Mouse (Mus musculus) kidney, postnatal 0 days (tissue): ENCODE measurements around the gene Ap1b1. TPM values are rescaled to one million over a fixed set of nuclear protein-coding genes. Genes with fewer than 3 reads are reported as not detected.

Experiments used
- ATAC-seq: fragments of 200-750 bp; cut with Nextera tagmentation; replicated peaks from 2 replicates; pipeline ENCODE4 v1.8.0; 2017; ENCODE audit warnings: low read depth, moderate number of reproducible peaks, moderate TSS enrichment, moderate library complexity; ENCODE audit not compliant: low FRiP score
- DNase-seq: peaks from one replicate; pipeline ENCODE4 v3.0.0-alpha.2; 2016; ENCODE audit warnings: low spot score
- H3K27ac ChIP-seq: fragments of 300-500 bp; sonication (generic); 2 replicates; pipeline ENCODE4 v1.5.1; 2014; ENCODE audit warnings: mild to moderate bottlenecking
- H3K27me3 ChIP-seq: fragments of 300-500 bp; sonication (generic); 2 replicates; pipeline ENCODE4 v1.6.1; 2014; ENCODE audit warnings: low read length, mixed read lengths; ENCODE audit not compliant: insufficient read depth
- H3K36me3 ChIP-seq: fragments of 300-500 bp; sonication (generic); 2 replicates; pipeline ENCODE4 v1.6.1; 2014; ENCODE audit warnings: low read length, mixed read lengths; ENCODE audit not compliant: insufficient read depth
- H3K4me1 ChIP-seq: fragments of 300-500 bp; sonication (generic); replicated peaks from 2 replicates; pipeline ENCODE4 v1.6.1; 2014; ENCODE audit warnings: antibody characterized with exemption, low read length, mixed read lengths; ENCODE audit not compliant: insufficient read depth
- H3K4me2 ChIP-seq: fragments of 300-500 bp; sonication (generic); 2 replicates; pipeline ENCODE4 v1.6.1; 2014; ENCODE audit warnings: mild to moderate bottlenecking, low read length, moderate library complexity, mixed read lengths
- H3K4me3 ChIP-seq: fragments of 300-500 bp; sonication (generic); replicated peaks from 2 replicates; pipeline ENCODE4 v1.5.1; 2014; ENCODE audit warnings: low read depth, low read length
- H3K9ac ChIP-seq: fragments of 300-500 bp; sonication (generic); 2 replicates; pipeline ENCODE4 v1.6.1; 2014; ENCODE audit warnings: low read depth, low read length
- H3K9me3 ChIP-seq: fragments of 300-500 bp; sonication (generic); replicated peaks from 2 replicates; pipeline ENCODE4 v1.6.1; 2016; ENCODE audit warnings: low read length, inconsistent platforms, mixed read lengths
- CTCF ChIP-seq: IDR thresholded peaks from 2 replicates; pipeline ENCODE4 v1.5.1; 2016; ENCODE audit warnings: antibody characterized with exemption, low read depth, mild to moderate bottlenecking, moderate library complexity
- WGBS: fragments of 180-500 bp; shearing (Covaris S2); extraction: QIAGEN DNeasy Blood & Tissue Kit; methylation state at CpG from one replicate; pipeline ENCODE4 v1.1.7; 2014; 5-methylcytosine and 5-hydroxymethylcytosine counted together
- microRNA-seq: library from miRNA; unstranded; fragments of <30 nt; microRNA quantifications from one replicate; pipeline ENCODE4, GENCODE M21; 2016
- polyA plus RNA-seq: library from polyadenylated mRNA; unstranded; fragments of >200 nt; fragmentation: Nextera tagmentation; extraction: Ambion mirVana; gene quantifications from 2 replicates; pipeline ENCODE4 v1.2.1, GENCODE M21; 2015

Gene Ap1b1
- polyA plus RNA-seq, 1 experiment from 2014 or later = 54.5 TPM

DNA sequence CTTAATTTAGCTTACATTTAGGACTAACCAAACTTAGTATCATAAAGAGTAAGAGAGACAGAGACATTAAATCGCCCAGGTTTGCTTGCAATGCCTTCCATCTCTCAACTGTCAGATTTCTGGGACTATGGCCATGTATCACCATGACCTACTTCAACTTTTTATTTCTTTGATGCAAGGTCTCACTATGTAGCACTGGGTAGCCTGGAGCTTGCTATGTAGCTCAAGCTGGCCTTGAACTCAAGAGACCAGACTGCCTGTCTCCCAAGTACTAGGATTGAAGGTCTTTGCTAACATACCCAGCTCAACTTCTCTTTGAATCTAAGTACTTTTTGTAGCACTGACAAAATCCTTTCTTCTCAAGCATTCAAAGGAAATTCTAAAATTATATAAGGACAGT is 102.5 kb downstream of the Ap1b1 start:
- ATAC-seq (no peak), DNase-seq (no peak)
- no peaks in the 10 kb centered on the region for H3K27me3 ChIP-seq
- H3K4me3 ChIP-seq = no peak overlapping the region
- WGBS = 94% methylated on average over 1 of the region's 1 CpGs
- no peak overlapping the region for H3K27ac ChIP-seq
- no peaks in the 10 kb centered on the region for H3K9me3 ChIP-seq
- H3K36me3 ChIP-seq = peaks cover 73% of the 10 kb centered on the region
- TF ChIP-seq CTCF = no peak
- H3K4me1 ChIP-seq = no peaks in the 10 kb centered on the region; the same call in 1 of the 2 replicates
- no peak overlapping the region for H3K9ac ChIP-seq
- H3K4me2 ChIP-seq = no peak overlapping the region

GRCm38 (mm10) chr11:5091706-5092105 is 105.1 kb downstream of the Ap1b1 start:
- no peak overlapping the region for H3K27ac ChIP-seq
- ATAC-seq (no peak), DNase-seq (peak; percentile 60)
- no peaks in the 10 kb centered on the region for H3K9me3 ChIP-seq
- peaks cover 48% of the 10 kb centered on the region for H3K36me3 ChIP-seq
- no peaks in the 10 kb centered on the region for H3K27me3 ChIP-seq
- H3K4me1 ChIP-seq = peaks cover 8% of the 10 kb centered on the region
- no peak overlapping the region for H3K4me3 ChIP-seq
- TF ChIP-seq CTCF = peak; percentile 59
- no peak overlapping the region for H3K9ac ChIP-seq
- WGBS = 34% methylated on average over 2 of the region's 2 CpGs
- H3K4me2 ChIP-seq = no peak overlapping the region

Small RNA genes lying within 50 kb of the gene (microRNA-seq; reads per million reads assigned to microRNA genes)
- gene Gm47296 = not detected

Other genes with a start within 250 kb of the Ap1b1 start
- 0.08 and 0.09 TPM in 2 replicates for gene Cabp7, start 240.0 kb upstream of the Ap1b1 start, polyA plus RNA-seq
- gene Nf2, start 137.3 kb upstream of the Ap1b1 start, polyA plus RNA-seq = 33.3 and 35.6 TPM in 2 replicates
- gene Nipsnap1, start 112.9 kb upstream of the Ap1b1 start, polyA plus RNA-seq = 82.0 and 90.8 TPM in 2 replicates
- 27.3 and 29.8 TPM in 2 replicates for gene Thoc5, start 91.5 kb upstream of the Ap1b1 start, polyA plus RNA-seq
- gene Nefh, start 38.8 kb upstream of the Ap1b1 start, polyA plus RNA-seq = 0.08 and 0.11 TPM in 2 replicates
- 1.9 and 2.7 TPM in 2 replicates for gene Rasl10a, start 71.3 kb downstream of the Ap1b1 start, polyA plus RNA-seq
- gene Gas2l1, start 78.5 kb downstream of the Ap1b1 start, polyA plus RNA-seq = 27.2 and 30.3 TPM in 2 replicates
- 26.8 and 28.3 TPM in 2 replicates for gene Rhbdd3, start 112.1 kb downstream of the Ap1b1 start, polyA plus RNA-seq
- gene Ewsr1, start 112.4 kb downstream of the Ap1b1 start, polyA plus RNA-seq = 477 and 504 TPM in 2 replicates
- gene Emid1, start 165.4 kb downstream of the Ap1b1 start, polyA plus RNA-seq = 174 and 180 TPM in 2 replicates